Mouse (Mus musculus): ENCODE measurements around the gene Nr1h3. TPM values are rescaled to one million over a fixed set of nuclear protein-coding genes. Genes with fewer than 3 reads are reported as not detected.

Nr1h3 gene
- total and polyA plus RNA-seq, 2 experiments from 2014 or later: 2.7 to 4.8 TPM

- Histone ChIP-seq H3K36me3 (ENCODE audit: insufficient read depth, low read length) (peaks cover 60% of the 10 kb centered on the region), H3K27ac (no peak overlapping the region), H3K9ac (replicated peaks; ENCODE audit: low read length) (no peak overlapping the region), H3K4me2 (ENCODE audit: low read depth, low read length) (no peak overlapping the region), H3K9me3 (ENCODE audit: low read length) (no peaks in the 10 kb centered on the region), H3K4me1 (ENCODE audit: insufficient read depth, low read length) (no peaks in the 10 kb centered on the region), H3K4me3 (ENCODE audit: low read length) (no peak overlapping the region), H3K27me3 (ENCODE audit: insufficient read depth, low read length) (no peaks in the 10 kb centered on the region)
- ATAC-seq (no peak), DNase-seq (ENCODE audit: low spot score) (no peak)
- TF ChIP-seq CTCF (IDR thresholded peaks at IDR 0.05; ENCODE audit: low read depth): no peak
These were observed 54.5 kb downstream of the Nr1h3 start for GRCm38 (mm10) chr2:91148101-91148500.

DNA sequence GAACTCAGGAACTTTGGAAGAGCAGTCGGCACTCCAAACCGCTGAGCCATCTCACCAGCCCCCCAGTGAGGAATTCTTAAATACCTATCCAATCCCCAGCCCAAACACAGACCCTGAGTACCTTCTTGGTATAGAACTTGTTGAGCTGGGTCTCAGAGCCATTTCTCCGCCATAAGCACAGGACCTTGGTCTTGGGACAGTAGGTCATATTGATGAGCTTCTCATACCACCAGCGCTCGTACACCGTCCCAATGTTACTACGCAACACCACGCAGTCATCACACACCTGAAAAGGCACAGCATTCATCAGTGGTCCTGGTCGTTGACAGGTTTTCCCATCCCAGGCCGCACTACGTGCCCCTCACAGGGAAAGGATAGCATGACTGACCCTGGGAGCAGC, 59.2 kb downstream of the Nr1h3 start:
- Histone ChIP-seq H3K27me3 (ENCODE audit: insufficient read depth, low read length) (no peaks in the 10 kb centered on the region), H3K27ac (no peak overlapping the region), H3K4me1 (ENCODE audit: insufficient read depth, low read length) (no peaks in the 10 kb centered on the region), H3K9ac (replicated peaks; ENCODE audit: low read length) (no peak overlapping the region), H3K36me3 (ENCODE audit: insufficient read depth, low read length) (peaks cover 57% of the 10 kb centered on the region), H3K9me3 (ENCODE audit: low read length) (no peaks in the 10 kb centered on the region), H3K4me2 (ENCODE audit: low read depth, low read length) (no peak overlapping the region), H3K4me3 (ENCODE audit: low read length) (no peak overlapping the region)
- no peak for ATAC-seq
- no peak for DNase-seq (ENCODE audit: low spot score)
- TF ChIP-seq CTCF (IDR thresholded peaks at IDR 0.05; ENCODE audit: low read depth): no peak
- WGBS: 97% methylated on average over 11 of the region's 11 CpGs

- peaks cover 62% of the 10 kb centered on the region for H3K36me3 ChIP-seq (ENCODE audit: insufficient read depth, low read length)
- WGBS: 88% methylated on average over 6 of the region's 6 CpGs
- no peak for ATAC-seq
- H3K4me2 ChIP-seq (ENCODE audit: low read depth, low read length): no peak overlapping the region
- DNase-seq (ENCODE audit: low spot score): no peak
- TF ChIP-seq CTCF (IDR thresholded peaks at IDR 0.05; ENCODE audit: low read depth): no peak
- no peak overlapping the region for H3K9ac ChIP-seq (replicated peaks; ENCODE audit: low read length)
- H3K27ac ChIP-seq: no peak overlapping the region
- H3K9me3 ChIP-seq (ENCODE audit: low read length): no peaks in the 10 kb centered on the region
- H3K4me1 ChIP-seq (ENCODE audit: insufficient read depth, low read length): no peaks in the 10 kb centered on the region
- H3K27me3 ChIP-seq (ENCODE audit: insufficient read depth, low read length): no peaks in the 10 kb centered on the region
- no peak overlapping the region for H3K4me3 ChIP-seq (ENCODE audit: low read length)
These were observed 59.7 kb downstream of the Nr1h3 start for GRCm38 (mm10) chr2:91142920-91143319.

DNA sequence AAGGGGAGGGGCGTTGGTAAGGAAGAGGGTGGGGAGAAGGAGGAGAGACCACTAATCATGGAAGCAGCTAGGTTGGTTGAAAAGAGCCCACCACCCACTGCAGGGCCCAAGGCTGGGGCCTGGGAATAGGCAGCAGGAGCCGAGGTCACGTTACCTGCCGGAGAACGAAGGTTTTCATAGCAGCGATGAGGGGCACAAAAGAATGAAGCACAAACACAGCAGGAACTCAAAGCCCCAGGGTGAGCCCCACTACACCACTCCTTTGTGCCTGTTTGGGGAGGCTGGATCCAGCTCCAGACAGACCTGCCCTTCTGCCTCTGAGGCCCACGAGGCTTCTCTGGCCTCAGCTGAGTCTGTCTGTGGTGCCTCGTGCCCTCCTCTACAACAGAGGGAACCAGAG, 62.9 kb downstream of the Nr1h3 start:
- 74% methylated on average over 8 of the region's 8 CpGs for WGBS
- ATAC-seq: no peak

DNA sequence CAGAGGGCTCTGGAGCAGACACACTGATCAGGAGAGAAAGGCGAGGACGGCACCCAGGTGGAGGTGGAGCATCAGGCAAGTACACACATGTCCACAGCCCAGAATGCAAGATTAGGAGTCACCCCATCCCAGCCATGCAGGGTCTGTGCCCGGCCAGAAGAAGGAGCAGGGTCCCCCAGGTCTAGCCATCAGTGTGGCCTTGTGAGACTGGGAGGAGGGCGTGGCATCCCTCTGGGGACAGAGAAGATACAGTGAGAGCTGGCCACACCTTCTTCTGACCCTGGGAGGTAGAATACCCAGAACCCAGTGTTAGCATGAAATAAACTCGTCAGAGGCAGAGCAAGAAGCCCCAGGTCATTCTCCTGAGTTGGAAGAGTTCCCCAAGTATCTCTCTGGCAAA, 63.3 kb downstream of the Nr1h3 start:
- 75% methylated on average over 5 of the region's 5 CpGs for WGBS
- H3K4me2 ChIP-seq (ENCODE audit: low read depth, low read length): no peak overlapping the region
- H3K36me3 ChIP-seq (ENCODE audit: insufficient read depth, low read length): peaks cover 56% of the 10 kb centered on the region
- no peak for ATAC-seq
- TF ChIP-seq CTCF (IDR thresholded peaks at IDR 0.05; ENCODE audit: low read depth): no peak
- no peaks in the 10 kb centered on the region for H3K4me1 ChIP-seq (ENCODE audit: insufficient read depth, low read length)
- no peak for DNase-seq (ENCODE audit: low spot score)
- no peaks in the 10 kb centered on the region for H3K9me3 ChIP-seq (ENCODE audit: low read length)
- H3K9ac ChIP-seq (replicated peaks; ENCODE audit: low read length): no peak overlapping the region
- H3K4me3 ChIP-seq (ENCODE audit: low read length): no peak overlapping the region
- no peaks in the 10 kb centered on the region for H3K27me3 ChIP-seq (ENCODE audit: insufficient read depth, low read length)
- H3K27ac ChIP-seq: no peak overlapping the region

More for the DNA sequence above, 62.9 kb downstream of the Nr1h3 start:
- H3K9ac ChIP-seq (replicated peaks; ENCODE audit: low read length): no peak overlapping the region
- H3K4me1 ChIP-seq (ENCODE audit: insufficient read depth, low read length): no peaks in the 10 kb centered on the region
- H3K27me3 ChIP-seq (ENCODE audit: insufficient read depth, low read length): no peaks in the 10 kb centered on the region
- peaks cover 59% of the 10 kb centered on the region for H3K36me3 ChIP-seq (ENCODE audit: insufficient read depth, low read length)
- H3K4me2 ChIP-seq (ENCODE audit: low read depth, low read length): no peak overlapping the region
- no peak overlapping the region for H3K4me3 ChIP-seq (ENCODE audit: low read length)
- H3K27ac ChIP-seq: no peak overlapping the region
- H3K9me3 ChIP-seq (ENCODE audit: low read length): no peaks in the 10 kb centered on the region
- DNase-seq (ENCODE audit: low spot score): no peak
- no peak for TF ChIP-seq CTCF (IDR thresholded peaks at IDR 0.05; ENCODE audit: low read depth)

DNA sequence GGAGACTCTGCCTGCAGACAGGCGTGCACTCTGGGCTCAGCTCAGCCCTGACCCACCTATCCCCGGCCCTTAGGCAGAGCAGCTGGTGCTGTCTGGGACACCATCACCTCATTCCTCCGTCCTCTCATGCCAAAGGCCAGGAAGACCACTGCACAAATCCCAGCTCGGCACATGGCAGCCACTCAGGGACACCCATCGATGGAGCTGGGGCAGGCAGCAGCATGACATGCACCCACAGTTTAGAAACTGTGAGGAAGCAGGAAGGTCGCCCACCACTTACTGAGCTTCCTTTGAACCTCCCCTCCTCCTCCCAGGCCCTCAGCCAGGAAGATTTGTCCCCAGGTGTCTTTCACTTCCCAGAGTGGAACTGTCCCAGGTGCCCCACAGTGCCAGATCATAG, 65.2 kb downstream of the Nr1h3 start:
- H3K4me1 ChIP-seq (ENCODE audit: insufficient read depth, low read length): no peaks in the 10 kb centered on the region
- ATAC-seq (no peak), DNase-seq (ENCODE audit: low spot score) (no peak)
- H3K4me3 ChIP-seq (ENCODE audit: low read length): no peak overlapping the region
- no peak for TF ChIP-seq CTCF (IDR thresholded peaks at IDR 0.05; ENCODE audit: low read depth)
- peaks cover 47% of the 10 kb centered on the region for H3K36me3 ChIP-seq (ENCODE audit: insufficient read depth, low read length)
- no peaks in the 10 kb centered on the region for H3K9me3 ChIP-seq (ENCODE audit: low read length)
- no peaks in the 10 kb centered on the region for H3K27me3 ChIP-seq (ENCODE audit: insufficient read depth, low read length)
- no peak overlapping the region for H3K9ac ChIP-seq (replicated peaks; ENCODE audit: low read length)
- 86% methylated on average over 6 of the region's 6 CpGs for WGBS
- no peak overlapping the region for H3K4me2 ChIP-seq (ENCODE audit: low read depth, low read length)
- no peak overlapping the region for H3K27ac ChIP-seq

DNA sequence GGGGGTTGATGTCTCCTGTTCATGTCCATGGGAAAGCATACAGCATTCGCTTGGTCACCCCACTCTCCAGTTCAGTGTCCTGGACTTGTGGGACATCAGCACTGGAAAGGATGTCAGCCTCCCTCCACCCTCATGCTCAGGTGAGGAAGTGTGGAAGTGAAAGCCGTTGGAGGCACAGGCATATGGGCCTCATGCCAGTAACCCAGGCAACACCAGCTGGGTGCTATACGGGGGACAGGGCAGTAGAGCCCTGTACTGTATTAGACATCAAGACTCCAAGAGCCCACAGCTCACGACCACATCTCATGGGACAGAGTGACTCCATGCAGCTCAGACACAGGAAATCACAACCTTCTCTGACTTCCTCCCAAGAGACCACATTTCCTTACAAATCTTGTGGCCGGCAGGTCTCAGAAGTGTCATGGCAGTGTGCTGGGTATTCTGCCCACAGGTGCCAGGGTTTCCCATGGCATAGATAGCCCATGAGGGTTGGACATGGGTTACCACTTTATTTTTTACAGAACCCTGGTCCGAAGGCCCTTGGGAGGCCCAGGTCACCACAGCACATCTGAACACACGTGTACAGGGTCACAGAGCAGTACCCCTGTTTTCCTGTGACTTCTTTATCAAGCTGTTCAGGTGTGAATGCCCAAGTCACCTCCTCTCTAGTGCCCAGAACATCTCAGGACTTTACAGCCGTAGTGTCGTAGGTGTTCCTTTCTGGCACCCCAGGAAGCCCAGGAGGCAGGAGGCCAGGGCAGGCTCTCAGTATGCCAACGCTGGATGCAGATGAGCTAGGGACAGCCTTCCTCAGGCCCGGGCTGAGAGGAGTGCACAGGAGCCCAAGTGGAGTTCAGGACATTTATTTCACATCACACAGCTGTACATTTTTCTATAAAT, 65.9 kb downstream of the Nr1h3 start:
- ATAC-seq (no peak), DNase-seq (ENCODE audit: low spot score) (no peak)
- H3K36me3 ChIP-seq (ENCODE audit: insufficient read depth, low read length): peaks cover 40% of the 10 kb centered on the region

More for the DNA sequence above, 65.9 kb downstream of the Nr1h3 start:
- Histone ChIP-seq H3K4me1 (ENCODE audit: insufficient read depth, low read length) (no peaks in the 10 kb centered on the region), H3K4me2 (ENCODE audit: low read depth, low read length) (no peak overlapping the region), H3K9ac (replicated peaks; ENCODE audit: low read length) (no peak overlapping the region), H3K27me3 (ENCODE audit: insufficient read depth, low read length) (no peaks in the 10 kb centered on the region), H3K27ac (no peak overlapping the region), H3K9me3 (ENCODE audit: low read length) (no peaks in the 10 kb centered on the region), H3K4me3 (ENCODE audit: low read length) (no peak overlapping the region)
- no peak for TF ChIP-seq CTCF (IDR thresholded peaks at IDR 0.05; ENCODE audit: low read depth)
- WGBS: 77% methylated on average over 11 of the region's 11 CpGs

Other genes starting within 250 kb of the Nr1h3 start
- gene Rapsn, start 167.2 kb downstream of the Nr1h3 start, total RNA-seq (2014; rRNA removed): 0.22 TPM in 1 of 2 replicates, not detected in the other
- gene Rapsn, start 167.2 kb downstream of the Nr1h3 start, polyA plus RNA-seq (2015; fragmentation: Nextera tagmentation; extraction: Ambion mirVana): 0.88 and 1.1 TPM in 2 replicates
- 154 and 160 TPM in 2 replicates for gene Psmc3, start 148.8 kb downstream of the Nr1h3 start, total RNA-seq (2014; rRNA removed)
- gene Psmc3, start 148.8 kb downstream of the Nr1h3 start, polyA plus RNA-seq (2015; fragmentation: Nextera tagmentation; extraction: Ambion mirVana): 249 and 261 TPM in 2 replicates
- 37.1 and 42.7 TPM in 2 replicates for gene Slc39a13, start 132.4 kb downstream of the Nr1h3 start, total RNA-seq (2014; rRNA removed)
- 22.6 and 24.4 TPM in 2 replicates for gene Slc39a13, start 132.4 kb downstream of the Nr1h3 start, polyA plus RNA-seq (2015; fragmentation: Nextera tagmentation; extraction: Ambion mirVana)
- gene Spi1, start 120.4 kb downstream of the Nr1h3 start, total RNA-seq (2014; rRNA removed): 3.0 and 8.5 TPM in 2 replicates
- gene Spi1, start 120.4 kb downstream of the Nr1h3 start, polyA plus RNA-seq (2015; fragmentation: Nextera tagmentation; extraction: Ambion mirVana): 4.5 and 4.9 TPM in 2 replicates
- 0.25 and 0.37 TPM in 2 replicates for gene Mybpc3, start 84.7 kb downstream of the Nr1h3 start, total RNA-seq (2014; rRNA removed)
- gene Mybpc3, start 84.7 kb downstream of the Nr1h3 start, polyA plus RNA-seq (2015; fragmentation: Nextera tagmentation; extraction: Ambion mirVana): 0.13 and 0.23 TPM in 2 replicates
- 64.2 TPM in 2 replicates for gene Madd, start 19.0 kb downstream of the Nr1h3 start, total RNA-seq (2014; rRNA removed)
- 31.3 and 32.7 TPM in 2 replicates for gene Madd, start 19.0 kb downstream of the Nr1h3 start, polyA plus RNA-seq (2015; fragmentation: Nextera tagmentation; extraction: Ambion mirVana)
- gene Acp2, start 51 bp upstream of the Nr1h3 start, total RNA-seq (2014; rRNA removed): 48.5 and 151 TPM in 2 replicates
- 30.3 and 30.9 TPM in 2 replicates for gene Acp2, start 51 bp upstream of the Nr1h3 start, polyA plus RNA-seq (2015; fragmentation: Nextera tagmentation; extraction: Ambion mirVana)
- 7.6 and 11.3 TPM in 2 replicates for gene Ddb2, start 34.1 kb upstream of the Nr1h3 start, total RNA-seq (2014; rRNA removed)
- 11.5 and 12.9 TPM in 2 replicates for gene Ddb2, start 34.1 kb upstream of the Nr1h3 start, polyA plus RNA-seq (2015; fragmentation: Nextera tagmentation; extraction: Ambion mirVana)
- gene Pacsin3, start 53.1 kb upstream of the Nr1h3 start, total RNA-seq (2014; rRNA removed): 16.3 and 25.7 TPM in 2 replicates
- gene Pacsin3, start 53.1 kb upstream of the Nr1h3 start, polyA plus RNA-seq (2015; fragmentation: Nextera tagmentation; extraction: Ambion mirVana): 26.0 and 26.1 TPM in 2 replicates
- gene Arfgap2, start 62.1 kb upstream of the Nr1h3 start, total RNA-seq (2014; rRNA removed): 41.8 and 54.4 TPM in 2 replicates
- gene Arfgap2, start 62.1 kb upstream of the Nr1h3 start, polyA plus RNA-seq (2015; fragmentation: Nextera tagmentation; extraction: Ambion mirVana): 53.8 and 54.1 TPM in 2 replicates
- gene 1110051M20Rik, start 241.9 kb upstream of the Nr1h3 start, total RNA-seq (2014; rRNA removed): 152 and 175 TPM in 2 replicates
- 136 and 141 TPM in 2 replicates for gene 1110051M20Rik, start 241.9 kb upstream of the Nr1h3 start, polyA plus RNA-seq (2015; fragmentation: Nextera tagmentation; extraction: Ambion mirVana)